Mouse (Mus musculus) limb, embryonic 14.5 days (tissue): ENCODE measurements at regions not wholly inside any gene's neighbourhood (a gene's known extent, or its start where the extent isn't known, plus 50 kb on each side); places are given as distances from the start of the nearest gene placed in this dataset.

Experiments
- ATAC-seq: fragments of 200-750 bp; cut with Nextera tagmentation; 2 replicates; pipeline ENCODE4 v1.8.0; 2017; ENCODE audit warnings: low read depth, moderate number of reproducible peaks, moderate TSS enrichment; ENCODE audit not compliant: low FRiP score
- DNase-seq: peaks from one replicate; pipeline ENCODE4 v3.0.0-alpha.2; 2015; ENCODE audit warnings: low spot score
- H3K27ac ChIP-seq: fragments of 300-500 bp; sonication (generic); replicated peaks from 2 replicates; pipeline ENCODE4 v1.5.1; 2014; ENCODE audit warnings: low read depth, mild to moderate bottlenecking, low read length, moderate library complexity, mixed read lengths
- H3K27me3 ChIP-seq: fragments of 300-500 bp; sonication (generic); 2 replicates; pipeline ENCODE4 v1.6.1; 2014; ENCODE audit warnings: low read length, mixed read lengths; ENCODE audit not compliant: control insufficient read depth, insufficient read depth
- H3K36me3 ChIP-seq: fragments of 300-500 bp; sonication (generic); 2 replicates; pipeline ENCODE4 v1.6.1; 2014; ENCODE audit warnings: mild to moderate bottlenecking, low read length, moderate library complexity, mixed read lengths; ENCODE audit not compliant: control insufficient read depth, insufficient read depth
- H3K4me1 ChIP-seq: fragments of 300-500 bp; sonication (generic); 2 replicates; pipeline ENCODE4 v1.6.1; 2014; ENCODE audit warnings: antibody characterized with exemption, low read length, mixed read lengths; ENCODE audit not compliant: control insufficient read depth, insufficient read depth
- H3K4me2 ChIP-seq: fragments of 300-500 bp; sonication (generic); replicated peaks from 2 replicates; pipeline ENCODE4 v1.6.1; 2014; ENCODE audit warnings: low read depth, mild to moderate bottlenecking, low read length, moderate library complexity; ENCODE audit not compliant: severe bottlenecking
- H3K4me3 ChIP-seq: fragments of 300-500 bp; sonication (generic); replicated peaks from 2 replicates; pipeline ENCODE4 v1.5.1; 2014; ENCODE audit warnings: low read length
- H3K9ac ChIP-seq: fragments of 300-500 bp; sonication (generic); 2 replicates; pipeline ENCODE4 v1.6.1; 2014; ENCODE audit warnings: mild to moderate bottlenecking, low read depth, low read length, moderate library complexity; ENCODE audit not compliant: severe bottlenecking
- H3K9me3 ChIP-seq: fragments of 300-500 bp; sonication (generic); 2 replicates; pipeline ENCODE4 v1.6.1; 2016; ENCODE audit warnings: low read length; ENCODE audit not compliant: control insufficient read depth
- POLR2A ChIP-seq: fragments of 200-500 bp; IDR thresholded peaks from 2 replicates; pipeline ENCODE4 v1.8.0; 2012; ENCODE audit warnings: inconsistent platforms, mild to moderate bottlenecking, moderate library complexity, borderline replicate concordance; ENCODE audit not compliant: insufficient read depth, insufficient read length; ENCODE audit errors: extremely low read depth
- WGBS: fragments of 180-500 bp; shearing (Covaris S2); extraction: QIAGEN DNeasy Blood & Tissue Kit; methylation state at CpG from one replicate; pipeline ENCODE4 v1.1.7; 2014; 5-methylcytosine and 5-hydroxymethylcytosine counted together

DNA sequence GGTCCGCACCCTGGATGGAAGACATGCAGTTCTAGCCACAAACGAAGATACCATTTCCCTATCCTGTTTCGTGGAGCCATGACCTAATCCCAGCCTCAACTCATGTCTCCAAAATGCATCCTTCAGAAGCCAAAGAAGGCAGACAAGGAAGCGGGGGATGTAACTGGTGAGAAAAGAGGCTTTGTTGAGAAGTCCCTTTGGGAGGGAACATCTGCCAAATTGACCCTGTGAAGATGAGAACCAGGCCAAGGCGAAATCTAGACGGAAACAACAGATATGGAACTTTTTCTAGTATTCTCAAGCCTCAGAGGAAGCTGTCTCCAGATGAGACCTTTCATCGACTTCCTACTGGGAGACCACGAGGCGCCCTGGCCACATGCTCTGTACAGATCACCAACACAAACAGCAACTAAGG lies 145.9 kb upstream of the Tbx20 start:
- H3K4me3 ChIP-seq = no peak overlapping the region
- no peak overlapping the region for H3K4me2 ChIP-seq
- no peaks in the 10 kb centered on the region for H3K4me1 ChIP-seq
- ATAC-seq (no peak), DNase-seq (no peak)
- no peak overlapping the region for H3K9ac ChIP-seq
- no peaks in the 10 kb centered on the region for H3K9me3 ChIP-seq
- no peak overlapping the region for H3K27ac ChIP-seq
- H3K27me3 ChIP-seq = no peaks in the 10 kb centered on the region
- no peaks in the 10 kb centered on the region for H3K36me3 ChIP-seq
- 80% methylated on average over 9 of the region's 9 CpGs for WGBS
- no peak for TF ChIP-seq POLR2A

DNA sequence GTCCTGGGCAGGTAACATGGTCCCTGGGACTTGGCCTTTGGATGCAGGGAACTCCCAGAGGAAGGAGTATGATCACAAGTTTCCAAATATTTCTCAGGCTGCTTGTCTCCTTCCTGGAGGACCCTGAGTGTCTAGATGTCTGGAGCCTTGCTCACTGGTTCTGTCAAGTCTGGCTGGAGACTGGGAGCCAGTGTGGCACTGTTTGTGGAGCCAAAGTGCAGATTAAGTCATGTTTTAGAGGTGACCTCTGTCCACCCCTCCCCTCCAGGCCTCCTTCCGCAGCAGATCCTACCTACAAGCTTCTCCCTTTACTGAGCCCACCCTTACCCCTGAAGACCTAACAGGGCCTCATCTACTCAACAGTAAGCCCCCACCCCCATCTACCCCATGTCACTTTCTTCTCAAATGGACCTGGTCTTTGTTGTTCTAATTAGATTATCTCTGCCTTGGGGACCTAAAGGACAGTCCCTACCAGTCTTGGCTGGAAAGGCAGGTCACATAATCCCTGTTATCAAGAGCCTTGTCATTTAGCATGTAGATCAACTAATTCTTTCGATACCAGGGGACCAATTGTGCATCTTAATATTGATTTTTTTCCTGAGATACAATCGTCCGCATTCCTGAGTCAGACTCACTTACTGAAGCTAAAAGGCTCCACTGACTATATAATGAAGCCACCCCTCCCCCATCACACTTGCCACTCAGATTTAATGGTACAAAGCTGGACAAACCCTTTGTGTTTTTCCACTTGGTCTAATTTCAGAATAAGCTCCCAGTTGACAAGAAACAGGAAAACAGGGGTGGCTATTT lies 148.2 kb upstream of the Tbx20 start:
- ATAC-seq = no peak
- Histone ChIP-seq H3K4me2 (no peak overlapping the region), H3K4me3 (no peak overlapping the region), H3K27ac (no peak overlapping the region), H3K27me3 (no peaks in the 10 kb centered on the region), H3K9me3 (no peaks in the 10 kb centered on the region), H3K9ac (no peak overlapping the region), H3K4me1 (no peaks in the 10 kb centered on the region), H3K36me3 (no peaks in the 10 kb centered on the region)
- no peak for DNase-seq
- TF ChIP-seq POLR2A = no peak
- WGBS = 72% methylated on average over 4 of the region's 4 CpGs

DNA sequence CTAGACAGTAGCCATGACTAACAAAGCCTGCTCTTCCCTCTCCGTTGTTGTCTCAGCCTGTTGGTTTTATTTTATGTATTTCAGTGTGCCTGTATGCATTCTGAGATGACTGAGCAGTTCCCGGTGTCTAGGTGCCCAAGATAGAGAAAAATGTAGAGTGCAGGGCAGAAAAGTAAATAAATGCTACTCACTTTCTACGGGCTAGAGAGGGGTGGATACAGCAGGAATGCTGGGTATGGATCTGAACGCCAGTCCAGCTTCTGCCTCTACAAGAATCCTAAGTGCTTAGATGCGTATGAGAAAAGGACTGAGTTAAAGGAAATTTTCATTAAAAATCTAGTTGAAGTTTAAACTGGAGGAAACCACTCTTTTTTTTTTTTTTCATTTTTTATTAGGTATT lies 149.4 kb upstream of the Tbx20 start:
- Histone ChIP-seq H3K27ac (no peak overlapping the region), H3K9ac (no peak overlapping the region), H3K4me2 (no peak overlapping the region), H3K27me3 (no peaks in the 10 kb centered on the region), H3K9me3 (no peaks in the 10 kb centered on the region), H3K4me1 (no peaks in the 10 kb centered on the region), H3K4me3 (no peak overlapping the region), H3K36me3 (no peaks in the 10 kb centered on the region)
- TF ChIP-seq POLR2A = no peak
- WGBS = 89% methylated on average over 5 of the region's 5 CpGs
- ATAC-seq = no peak
- DNase-seq = no peak

DNA sequence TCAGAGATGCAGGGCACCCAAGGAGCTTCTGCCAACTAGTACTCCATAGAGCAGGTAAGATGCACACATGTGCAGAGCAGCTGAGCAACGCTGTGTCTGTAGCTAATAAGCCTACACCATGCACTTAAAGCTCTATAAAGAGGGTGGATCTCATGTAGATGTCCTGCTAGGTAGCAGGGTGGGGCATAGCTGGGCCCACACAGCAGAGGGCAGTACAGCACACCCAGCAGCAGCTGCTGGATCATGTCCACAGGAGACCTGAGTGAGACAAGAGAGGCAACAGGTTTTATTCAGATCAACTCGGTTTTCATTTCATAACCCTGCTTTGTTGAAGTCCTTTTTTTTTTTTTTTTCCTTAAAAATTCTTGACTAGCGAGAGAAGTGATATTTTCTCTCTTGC lies 151.5 kb upstream of the Gm10181 start:
- Histone ChIP-seq H3K9me3 (no peaks in the 10 kb centered on the region), H3K4me1 (no peaks in the 10 kb centered on the region), H3K4me3 (no peak overlapping the region), H3K36me3 (no peaks in the 10 kb centered on the region), H3K27ac (no peak overlapping the region), H3K9ac (no peak overlapping the region), H3K4me2 (no peak overlapping the region), H3K27me3 (no peaks in the 10 kb centered on the region)
- no peak for DNase-seq
- TF ChIP-seq POLR2A = no peak
- 55% methylated on average over 3 of the region's 3 CpGs for WGBS
- ATAC-seq = no peak

GRCm38 (mm10) chr9:24942943-24943342 lies 146.3 kb upstream of the Gm10181 start:
- Histone ChIP-seq H3K4me3 (no peak overlapping the region), H3K9ac (no peak overlapping the region), H3K9me3 (no peaks in the 10 kb centered on the region), H3K27ac (no peak overlapping the region), H3K27me3 (no peaks in the 10 kb centered on the region), H3K4me2 (no peak overlapping the region), H3K36me3 (no peaks in the 10 kb centered on the region), H3K4me1 (no peaks in the 10 kb centered on the region)
- 86% methylated on average over 5 of the region's 5 CpGs for WGBS
- TF ChIP-seq POLR2A = no peak
- ATAC-seq (no peak), DNase-seq (no peak)
